Mouse (Mus musculus): Measurements from ENCODE around the gene Gm17455. TPM values are rescaled to one million over a fixed set of nuclear protein-coding genes. Genes with fewer than 3 reads are reported as not detected.

The Gm17455 gene
- polyA plus RNA-seq, 1 experiment, result 1.7 TPM

DNA sequence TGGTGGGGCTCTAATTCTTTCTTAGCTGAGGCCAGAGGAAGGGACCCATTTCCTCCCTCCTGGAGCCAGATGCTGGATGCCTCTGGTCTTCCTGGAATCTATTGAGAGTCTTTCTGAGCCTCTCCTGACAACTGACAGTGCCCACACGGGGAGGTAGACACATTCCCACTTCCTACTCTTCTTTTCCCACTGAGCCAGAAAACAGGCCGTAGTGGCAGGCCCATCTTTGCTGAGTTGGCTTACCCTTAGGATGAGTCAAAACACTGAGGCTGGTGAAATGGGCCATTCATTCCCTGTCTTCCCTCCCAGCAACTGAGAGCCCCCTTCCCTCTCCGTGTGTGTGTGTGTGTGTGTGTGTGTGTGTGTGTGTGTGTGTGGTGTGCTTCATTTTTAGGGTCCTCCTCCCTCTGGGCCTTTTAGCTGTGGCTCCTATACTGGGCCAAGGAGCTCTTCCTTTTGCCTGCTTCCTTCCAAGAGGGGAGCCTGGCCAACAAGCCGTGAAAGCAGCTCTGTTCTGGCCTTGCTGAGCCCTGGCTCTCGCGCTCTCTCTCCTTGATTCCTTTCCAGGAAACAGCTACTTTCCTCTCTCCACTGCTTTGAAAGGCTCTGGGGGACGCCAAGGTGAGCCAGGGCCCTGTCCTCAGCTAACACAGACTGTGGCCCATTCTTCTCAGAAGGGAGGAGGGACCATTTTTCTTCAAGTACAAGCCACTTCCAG is 6.1 kb downstream of the Gm17455 start:
- no peak overlapping the region for H3K27ac ChIP-seq (ENCODE audit: insufficient read depth, low read length)
- 31% methylated on average over 7 of the region's 7 CpGs for WGBS
- no peaks in the 10 kb centered on the region for H3K27me3 ChIP-seq (ENCODE audit: control insufficient read depth, insufficient read depth, low read length)
- no peak overlapping the region for H3K4me3 ChIP-seq (replicated peaks; ENCODE audit: insufficient read depth, low read depth, low read length)
- peak; percentile 20 to 47 for DNase-seq
- H3K4me1 ChIP-seq (ENCODE audit: control insufficient read depth, insufficient read depth, low read length), result peaks cover 9% of the 10 kb centered on the region
- TF ChIP-seq CTCF (IDR thresholded peaks at IDR 0.05; ENCODE audit: borderline replicate concordance, insufficient read depth, low read depth, low read length) (no peak), POLR2A (IDR thresholded peaks at IDR 0.05; ENCODE audit: borderline replicate concordance, insufficient read depth, low read length) (no peak)

DNA sequence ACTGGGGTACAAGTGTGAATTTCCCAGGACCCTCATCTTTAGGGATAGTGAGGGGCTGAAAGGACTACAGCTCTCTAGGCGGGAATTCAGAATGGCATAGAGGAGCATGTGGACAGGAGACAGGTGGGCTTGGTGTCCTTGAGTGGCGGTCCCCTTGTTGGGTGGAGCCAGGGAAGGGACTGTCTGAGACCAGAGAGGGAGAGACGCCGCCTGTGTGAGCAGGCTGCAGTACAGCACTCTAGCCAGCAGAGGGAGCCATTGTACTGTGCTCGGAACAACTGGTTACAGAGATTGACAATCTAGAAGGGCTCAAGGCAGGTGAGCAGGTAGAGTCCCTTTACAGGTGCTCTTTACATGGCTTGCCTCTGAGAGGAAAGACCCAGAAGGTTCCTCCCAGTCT is 8.3 kb downstream of the Gm17455 start:
- no peak for TF ChIP-seq POLR2A (IDR thresholded peaks at IDR 0.05; ENCODE audit: borderline replicate concordance, insufficient read depth, low read length)
- TF ChIP-seq CTCF (IDR thresholded peaks at IDR 0.05; ENCODE audit: borderline replicate concordance, insufficient read depth, low read depth, low read length), result peak; percentile 99
- no peak overlapping the region for H3K27ac ChIP-seq (ENCODE audit: insufficient read depth, low read length)
- peak; percentile 38 to 67 for DNase-seq
- 6% methylated on average over 5 of the region's 5 CpGs for WGBS
- peaks cover 9% of the 10 kb centered on the region for H3K4me1 ChIP-seq (ENCODE audit: control insufficient read depth, insufficient read depth, low read length)
- no peaks in the 10 kb centered on the region for H3K27me3 ChIP-seq (ENCODE audit: control insufficient read depth, insufficient read depth, low read length)
- no peak overlapping the region for H3K4me3 ChIP-seq (replicated peaks; ENCODE audit: insufficient read depth, low read depth, low read length)

DNA sequence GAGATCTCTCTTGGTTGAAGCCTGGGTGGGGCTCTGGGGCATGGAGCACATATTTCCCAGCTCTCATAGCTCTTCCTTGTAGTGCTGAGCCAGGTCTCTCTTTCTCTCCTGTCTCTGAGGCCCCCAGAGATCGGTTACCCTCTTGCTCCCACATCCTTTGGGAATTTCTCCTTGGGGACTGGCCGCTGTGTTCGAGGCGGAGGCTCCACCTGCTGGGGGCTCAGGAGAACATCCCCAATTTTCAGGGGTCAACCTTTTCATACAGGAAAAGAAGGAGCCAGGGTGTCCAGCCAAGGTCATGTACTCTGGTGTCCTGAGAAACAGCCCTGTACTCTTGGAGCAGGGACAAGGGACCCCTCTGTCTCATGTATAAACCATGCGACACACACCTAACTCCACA is 12.3 kb downstream of the Gm17455 start:
- WGBS, result 35% methylated on average over 5 of the region's 5 CpGs
- no peaks in the 10 kb centered on the region for H3K27me3 ChIP-seq (ENCODE audit: control insufficient read depth, insufficient read depth, low read length)
- no peak overlapping the region for H3K27ac ChIP-seq (ENCODE audit: insufficient read depth, low read length)
- H3K4me1 ChIP-seq (ENCODE audit: control insufficient read depth, insufficient read depth, low read length), result no peaks in the 10 kb centered on the region
- peak; percentile 32 for TF ChIP-seq CTCF (IDR thresholded peaks at IDR 0.05; ENCODE audit: borderline replicate concordance, insufficient read depth, low read depth, low read length)
- no peak for TF ChIP-seq POLR2A (IDR thresholded peaks at IDR 0.05; ENCODE audit: borderline replicate concordance, insufficient read depth, low read length)
- no peak for DNase-seq
- H3K4me3 ChIP-seq (replicated peaks; ENCODE audit: insufficient read depth, low read depth, low read length), result no peak overlapping the region

DNA sequence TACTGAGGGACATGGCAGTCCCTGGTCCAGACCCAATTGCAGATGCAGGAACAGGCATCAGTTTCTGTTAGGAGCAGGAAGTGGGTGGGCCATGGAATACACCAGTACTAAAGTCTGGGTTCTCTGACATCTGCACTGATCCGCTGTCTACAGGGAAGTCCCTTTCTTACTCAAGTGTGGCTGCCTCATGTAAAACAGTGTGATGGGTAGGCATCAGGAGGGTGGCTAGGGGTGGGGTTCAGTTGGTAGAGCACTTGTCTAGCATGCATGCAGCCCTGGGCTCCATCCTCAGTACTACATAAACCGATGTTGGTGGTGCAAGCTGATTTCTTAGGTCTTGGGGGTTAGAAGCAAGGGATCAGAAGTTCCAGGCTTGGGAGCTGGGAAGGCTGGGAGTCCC is 14.2 kb downstream of the Gm17455 start:
- no peaks in the 10 kb centered on the region for H3K4me1 ChIP-seq (ENCODE audit: control insufficient read depth, insufficient read depth, low read length)
- TF ChIP-seq CTCF (IDR thresholded peaks at IDR 0.05; ENCODE audit: borderline replicate concordance, insufficient read depth, low read depth, low read length) (no peak), POLR2A (IDR thresholded peaks at IDR 0.05; ENCODE audit: borderline replicate concordance, insufficient read depth, low read length) (no peak)
- no peak for DNase-seq
- H3K27ac ChIP-seq (ENCODE audit: insufficient read depth, low read length), result no peak overlapping the region
- no peaks in the 10 kb centered on the region for H3K27me3 ChIP-seq (ENCODE audit: control insufficient read depth, insufficient read depth, low read length)
- 83% methylated on average over 2 of the region's 2 CpGs for WGBS
- no peak overlapping the region for H3K4me3 ChIP-seq (replicated peaks; ENCODE audit: insufficient read depth, low read depth, low read length)

DNA sequence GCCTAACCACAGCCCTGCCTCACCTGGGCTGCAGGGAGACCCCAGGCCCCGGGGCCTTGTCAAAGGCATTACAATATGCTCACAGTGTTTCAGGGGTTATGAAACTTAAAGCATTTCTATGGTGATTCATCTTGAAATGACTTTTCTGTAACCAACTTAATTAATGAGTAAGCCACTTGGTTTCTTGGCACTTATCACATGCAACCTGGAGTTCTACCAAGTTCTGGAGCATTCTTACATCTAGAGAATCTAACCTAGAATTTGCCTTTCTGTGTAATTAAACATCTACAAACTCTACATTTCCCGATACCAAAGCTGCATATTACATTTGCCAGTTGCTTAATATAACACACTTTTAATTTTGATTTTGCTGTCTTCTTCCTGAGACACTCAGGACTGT is 17.5 kb downstream of the Gm17455 start:
- TF ChIP-seq CTCF (IDR thresholded peaks at IDR 0.05; ENCODE audit: borderline replicate concordance, insufficient read depth, low read depth, low read length) (no peak), POLR2A (IDR thresholded peaks at IDR 0.05; ENCODE audit: borderline replicate concordance, insufficient read depth, low read length) (no peak)
- no peak overlapping the region for H3K4me3 ChIP-seq (replicated peaks; ENCODE audit: insufficient read depth, low read depth, low read length)
- WGBS, result 92% methylated on average over 2 of the region's 2 CpGs
- no peaks in the 10 kb centered on the region for H3K4me1 ChIP-seq (ENCODE audit: control insufficient read depth, insufficient read depth, low read length)
- DNase-seq, result no peak
- H3K27me3 ChIP-seq (ENCODE audit: control insufficient read depth, insufficient read depth, low read length), result no peaks in the 10 kb centered on the region
- H3K27ac ChIP-seq (ENCODE audit: insufficient read depth, low read length), result no peak overlapping the region

DNA sequence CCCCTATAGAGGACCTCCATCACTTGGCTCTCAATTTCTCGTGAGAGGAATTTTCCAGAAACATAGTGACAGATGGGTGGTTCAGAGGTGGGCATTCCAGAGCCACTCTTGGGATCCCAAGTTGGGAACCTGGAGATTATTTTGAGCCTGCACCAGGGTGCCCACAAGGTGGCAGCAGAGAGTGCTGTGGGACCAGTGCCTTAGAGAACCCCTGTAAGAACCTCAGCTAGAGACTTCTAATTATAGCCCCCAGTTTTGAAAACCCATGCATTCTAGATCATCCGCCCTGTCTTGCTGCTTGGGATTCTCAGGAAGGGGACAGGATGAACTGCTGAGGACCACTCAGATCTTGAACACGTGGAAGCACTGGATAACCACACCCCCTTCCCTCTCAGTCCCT is 18.6 kb downstream of the Gm17455 start:
- no peaks in the 10 kb centered on the region for H3K4me1 ChIP-seq (ENCODE audit: control insufficient read depth, insufficient read depth, low read length)
- TF ChIP-seq CTCF (IDR thresholded peaks at IDR 0.05; ENCODE audit: borderline replicate concordance, insufficient read depth, low read depth, low read length) (peak; percentile 88), POLR2A (IDR thresholded peaks at IDR 0.05; ENCODE audit: borderline replicate concordance, insufficient read depth, low read length) (no peak)
- no peaks in the 10 kb centered on the region for H3K27me3 ChIP-seq (ENCODE audit: control insufficient read depth, insufficient read depth, low read length)
- no peak overlapping the region for H3K4me3 ChIP-seq (replicated peaks; ENCODE audit: insufficient read depth, low read depth, low read length)
- H3K27ac ChIP-seq (ENCODE audit: insufficient read depth, low read length), result no peak overlapping the region
- DNase-seq, result peak; percentile 50 to 70
- 9% methylated on average over 3 of the region's 3 CpGs for WGBS

DNA sequence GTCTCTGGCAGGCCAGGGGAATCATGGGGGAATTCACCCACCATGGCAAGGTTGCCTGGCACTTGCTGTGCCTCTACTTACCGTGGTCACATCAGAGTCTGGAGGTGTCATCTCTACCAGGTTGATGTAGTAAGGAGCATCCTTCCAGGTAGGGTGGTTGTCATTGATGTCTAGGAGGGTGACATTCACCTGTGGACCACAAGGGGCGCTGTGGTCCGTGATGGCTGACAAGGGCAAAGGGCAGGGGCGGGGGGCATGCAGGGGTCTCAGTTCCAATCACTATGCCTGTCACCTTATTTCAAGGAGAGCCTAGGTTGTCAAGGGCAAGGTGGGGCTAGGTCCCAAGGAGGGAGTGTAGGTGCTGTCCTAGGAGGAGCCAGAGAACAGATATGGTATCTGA is 20.1 kb downstream of the Gm17455 start:
- Histone ChIP-seq H3K27me3 (ENCODE audit: control insufficient read depth, insufficient read depth, low read length) (no peaks in the 10 kb centered on the region), H3K4me1 (ENCODE audit: control insufficient read depth, insufficient read depth, low read length) (no peaks in the 10 kb centered on the region), H3K27ac (ENCODE audit: insufficient read depth, low read length) (no peak overlapping the region), H3K4me3 (replicated peaks; ENCODE audit: insufficient read depth, low read depth, low read length) (no peak overlapping the region)
- TF ChIP-seq POLR2A (IDR thresholded peaks at IDR 0.05; ENCODE audit: borderline replicate concordance, insufficient read depth, low read length), result no peak
- TF ChIP-seq CTCF (IDR thresholded peaks at IDR 0.05; ENCODE audit: borderline replicate concordance, insufficient read depth, low read depth, low read length), result peak; percentile 54; the same call in 1 of the 2 replicates
- DNase-seq, result no peak
- WGBS, result 22% methylated on average over 4 of the region's 4 CpGs

DNA sequence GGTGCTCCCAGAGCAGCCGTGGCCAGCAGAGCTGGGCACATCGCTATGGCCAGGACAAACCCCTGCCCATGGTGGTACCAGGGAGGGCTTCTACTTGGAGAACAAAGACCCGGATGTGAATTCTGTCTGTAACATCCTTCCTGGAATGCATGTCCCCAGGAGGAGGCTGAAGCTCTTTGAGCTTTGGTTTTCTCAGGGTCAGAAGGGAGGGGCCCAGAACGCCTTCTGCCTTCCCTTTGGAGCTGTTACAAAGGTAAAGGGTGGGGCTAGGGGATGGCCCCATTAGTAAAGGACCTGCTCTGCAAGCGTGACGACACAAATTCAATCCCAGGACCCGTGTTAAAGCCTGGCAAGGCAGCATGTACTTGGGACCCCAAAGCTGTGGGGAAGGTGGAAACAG is 23.2 kb downstream of the Gm17455 start:
- DNase-seq, result no peak
- Histone ChIP-seq H3K27ac (ENCODE audit: insufficient read depth, low read length) (no peak overlapping the region), H3K4me3 (replicated peaks; ENCODE audit: insufficient read depth, low read depth, low read length) (no peak overlapping the region), H3K27me3 (ENCODE audit: control insufficient read depth, insufficient read depth, low read length) (no peaks in the 10 kb centered on the region), H3K4me1 (ENCODE audit: control insufficient read depth, insufficient read depth, low read length) (no peaks in the 10 kb centered on the region)
- TF ChIP-seq CTCF (IDR thresholded peaks at IDR 0.05; ENCODE audit: borderline replicate concordance, insufficient read depth, low read depth, low read length) (no peak), POLR2A (IDR thresholded peaks at IDR 0.05; ENCODE audit: borderline replicate concordance, insufficient read depth, low read length) (no peak)
- 49% methylated on average over 7 of the region's 7 CpGs for WGBS
